Mouse (Mus musculus): ENCODE results near the gene Lag3.

- no peak for TF ChIP-seq CTCF (IDR thresholded peaks at IDR 0.05; ENCODE audit: low read depth, low read length)
- TF ChIP-seq POLR2AphosphoS5 (IDR thresholded peaks at IDR 0.05; ENCODE audit: insufficient replicate concordance, low read depth, low read length) = no peak
Measured at GRCm38 (mm10) chr6:124955212-124955611, 43.7 kb upstream of the Lag3 start.
